Comparison of ENCODE assay signal across 12 mouse cellular contexts in the genomic region with DNA sequence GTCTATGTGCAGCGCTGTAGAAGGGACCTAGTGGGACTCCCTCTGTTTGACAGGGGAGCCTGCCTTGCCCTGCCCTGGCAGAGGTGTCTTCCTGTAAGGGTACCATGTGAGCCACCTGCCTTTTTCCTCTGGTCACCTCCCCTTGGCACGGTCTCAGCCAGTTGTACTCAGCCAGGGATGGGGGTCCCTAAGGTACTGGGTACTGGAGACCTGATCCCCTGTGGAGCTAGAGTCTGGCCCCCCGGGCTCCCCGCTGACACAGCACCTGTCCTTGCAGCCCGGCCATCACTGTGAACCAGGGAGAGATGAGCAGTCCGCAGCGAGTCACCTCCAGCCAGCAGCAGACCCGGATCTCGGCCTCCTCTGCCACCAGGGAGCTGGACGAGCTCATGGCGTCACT. TPM values are rescaled to one million over a fixed set of nuclear protein-coding genes. Genes with fewer than 3 reads are reported as not detected.
A peak's percentile ranks its signal among the peaks of the same experiment; 100 is the strongest.
DNase-seq lines count a peak whose midpoint lies in the region; ATAC-seq lines count a peak whose summit lies in the region.
"Had no signal": no experiment of that assay in that cellular context is flagged by ENCODE, and none has a peak within 500 bp of the region (broad histone marks: within the 10 kb centered on the region; RNA-seq: fewer than 3 reads in every experiment).

No protein-coding gene starts in this region.

- 0 out of 2 replicates have a peak overlapping the region, but pooled peaks have one; percentile 9 for H3K9ac ChIP-seq in heart, embryonic 15.5 days
- H3K9ac ChIP-seq in midbrain, embryonic 11.5 days (ENCODE audit: low read length) = peak overlapping the region; percentile 42; the same call in 1 of the 2 replicates
- H3K9ac ChIP-seq in midbrain, embryonic 15.5 days = no peak overlapping the region
- H3K9ac ChIP-seq in hindbrain, embryonic 13.5 days = peak overlapping the region; percentile 56
- H3K9ac ChIP-seq: stomach, embryonic 15.5 days had no signal

- intact Hi-C loops in heart, postnatal 10 days (cut with DNase I) = no loop called here

- H3K27me3 ChIP-seq in heart, embryonic 15.5 days = no peaks in the 10 kb centered on the region
- no peaks in the 10 kb centered on the region for H3K27me3 ChIP-seq in midbrain, embryonic 11.5 days (ENCODE audit: control insufficient read depth, insufficient read depth, low read length)
- no peaks in the 10 kb centered on the region for H3K27me3 ChIP-seq in midbrain, embryonic 15.5 days (replicated peaks)
- no peaks in the 10 kb centered on the region for H3K27me3 ChIP-seq in hindbrain, embryonic 13.5 days
- H3K27me3 ChIP-seq: stomach, embryonic 15.5 days had no signal

- DNase-seq in heart, postnatal 10 days = no peak
- DNase-seq in midbrain, embryonic 11.5 days (ENCODE audit: low spot score, missing footprints) = no peak
- DNase-seq in cerebellum, adult 9-11 months = peak; percentile 84
- DNase-seq in left cerebral cortex, adult 8-10 months (ENCODE audit: low spot score in 2 of 2) = no peak
- DNase-seq: adrenal gland, postnatal 10 days; left cerebral cortex, postnatal 4 days; lung, adult 18-20 months had no signal

- H3K4me2 ChIP-seq in heart, embryonic 15.5 days = no peak overlapping the region
- H3K4me2 ChIP-seq in midbrain, embryonic 11.5 days = no peak overlapping the region
- H3K4me2 ChIP-seq in midbrain, embryonic 15.5 days = no peak overlapping the region
- H3K4me2 ChIP-seq in hindbrain, embryonic 13.5 days = no peak overlapping the region
- H3K4me2 ChIP-seq: stomach, embryonic 15.5 days had no signal

- WGBS in heart, embryonic 15.5 days = 73% methylated on average over 11 of the region's 11 CpGs
- 67% methylated on average over 11 of the region's 11 CpGs for WGBS in midbrain, embryonic 11.5 days
- WGBS in midbrain, embryonic 15.5 days = 68% methylated on average over 11 of the region's 11 CpGs
- WGBS in hindbrain, embryonic 13.5 days = 69% methylated on average over 11 of the region's 11 CpGs

- ATAC-seq in heart, embryonic 15.5 days (replicated peaks; ENCODE audit: insufficient number of reproducible peaks, insufficient read depth, low FRiP score, low read depth) = no peak
- no peak for ATAC-seq in midbrain, embryonic 11.5 days (ENCODE audit: low FRiP score)
- no peak for ATAC-seq in midbrain, embryonic 15.5 days (replicated peaks)
- ATAC-seq in hindbrain, embryonic 13.5 days (ENCODE audit: low FRiP score) = no peak
- ATAC-seq: intestine, embryonic 16.5 days had no signal

- peaks cover 37% of the 10 kb centered on the region for H3K4me1 ChIP-seq in heart, embryonic 15.5 days (replicated peaks)
- peaks cover 7% of the 10 kb centered on the region; the same call in 1 of the 2 replicates for H3K4me1 ChIP-seq in midbrain, embryonic 11.5 days (ENCODE audit: control insufficient read depth, insufficient read depth, low read length)
- H3K4me1 ChIP-seq in midbrain, embryonic 15.5 days = peaks cover 20% of the 10 kb centered on the region
- peaks cover 54% of the 10 kb centered on the region for H3K4me1 ChIP-seq in hindbrain, embryonic 13.5 days (replicated peaks)

- no peak overlapping the region for H3K27ac ChIP-seq in heart, embryonic 15.5 days
- peak overlapping the region; percentile 10; the same call in 1 of the 2 replicates for H3K27ac ChIP-seq in midbrain, embryonic 11.5 days (ENCODE audit: low read depth, low read length)
- no peak overlapping the region for H3K27ac ChIP-seq in midbrain, embryonic 15.5 days
- H3K27ac ChIP-seq in hindbrain, embryonic 13.5 days = 0 out of 2 replicates have a peak overlapping the region, but pooled peaks have one; percentile 42

- H3K4me3 ChIP-seq in heart, embryonic 15.5 days = no peak overlapping the region
- no peak overlapping the region for H3K4me3 ChIP-seq in midbrain, embryonic 11.5 days (ENCODE audit: low read depth, low read length)
- no peak overlapping the region for H3K4me3 ChIP-seq in midbrain, embryonic 15.5 days
- no peak overlapping the region for H3K4me3 ChIP-seq in hindbrain, embryonic 13.5 days
- H3K4me3 ChIP-seq: stomach, embryonic 15.5 days had no signal

- H3K36me3 ChIP-seq in heart, embryonic 15.5 days = peaks cover 34% of the 10 kb centered on the region
- H3K36me3 ChIP-seq in midbrain, embryonic 11.5 days (ENCODE audit: control insufficient read depth, insufficient read depth, low read length) = peaks cover 3% of the 10 kb centered on the region; the same call in 1 of the 2 replicates
- no peaks in the 10 kb centered on the region; the same call in 1 of the 2 replicates for H3K36me3 ChIP-seq in midbrain, embryonic 15.5 days (replicated peaks)
- peaks cover 46% of the 10 kb centered on the region for H3K36me3 ChIP-seq in hindbrain, embryonic 13.5 days

- H3K9me3 ChIP-seq in heart, embryonic 15.5 days (replicated peaks) = no peaks in the 10 kb centered on the region
- H3K9me3 ChIP-seq in midbrain, embryonic 11.5 days (ENCODE audit: control insufficient read depth, low read length) = no peaks in the 10 kb centered on the region
- H3K9me3 ChIP-seq in midbrain, embryonic 15.5 days = no peaks in the 10 kb centered on the region
- H3K9me3 ChIP-seq in hindbrain, embryonic 13.5 days = no peaks in the 10 kb centered on the region
- H3K9me3 ChIP-seq: stomach, embryonic 15.5 days had no signal

RNA-seq across cellular contexts. Expression of a gene that starts 12.7 kb away (rescaled TPM):
- 925 and 1,001 TPM in 2 replicates for polyA plus RNA-seq in heart, embryonic 15.5 days (2015; fragmentation: Nextera tagmentation; extraction: Ambion mirVana)
- 100 to 1,000 TPM; 788 to 793 TPM for total RNA-seq in heart, postnatal 10 days (2021)
- polyA plus RNA-seq in midbrain, embryonic 11.5 days (2014; fragmentation: Nextera tagmentation; extraction: Ambion mirVana) = 1,161 and 1,182 TPM in 2 replicates
- 811 and 847 TPM in 2 replicates for polyA plus RNA-seq in midbrain, embryonic 15.5 days (2015; fragmentation: Nextera tagmentation; extraction: Ambion mirVana)
- 895 and 907 TPM in 2 replicates for polyA plus RNA-seq in hindbrain, embryonic 13.5 days (2015; fragmentation: Nextera tagmentation; extraction: Ambion mirVana)
- total RNA-seq in left cerebral cortex, adult 8-10 months (2022) = 100 to 1,000 TPM; 188 to 223 (median 203) TPM

RNA-seq across cellular contexts. Expression of a gene that starts 18.5 kb away (rescaled TPM):
- 20.9 and 28.8 TPM in 2 replicates for polyA plus RNA-seq in heart, embryonic 15.5 days (2015; fragmentation: Nextera tagmentation; extraction: Ambion mirVana)
- total RNA-seq in heart, postnatal 10 days (2021) = 10 to 100 TPM; 47.2 to 51.7 TPM
- polyA plus RNA-seq in midbrain, embryonic 11.5 days (2014; fragmentation: Nextera tagmentation; extraction: Ambion mirVana) = 27.6 and 32.2 TPM in 2 replicates
- polyA plus RNA-seq in midbrain, embryonic 15.5 days (2015; fragmentation: Nextera tagmentation; extraction: Ambion mirVana) = 48.3 and 53.4 TPM in 2 replicates
- polyA plus RNA-seq in hindbrain, embryonic 13.5 days (2015; fragmentation: Nextera tagmentation; extraction: Ambion mirVana) = 42.2 and 42.4 TPM in 2 replicates
- total RNA-seq in left cerebral cortex, adult 8-10 months (2022) = 10 to 100 TPM; 60.7 to 71.6 (median 61.4) TPM

RNA-seq across cellular contexts. Expression of a gene that starts 40.1 kb away (rescaled TPM):
- 33.5 and 46.2 TPM in 2 replicates for polyA plus RNA-seq in heart, embryonic 15.5 days (2015; fragmentation: Nextera tagmentation; extraction: Ambion mirVana)
- 10 to 100 TPM; 58.9 to 64.7 TPM for total RNA-seq in heart, postnatal 10 days (2021)
- 7.3 and 7.7 TPM in 2 replicates for polyA plus RNA-seq in midbrain, embryonic 11.5 days (2014; fragmentation: Nextera tagmentation; extraction: Ambion mirVana)
- polyA plus RNA-seq in midbrain, embryonic 15.5 days (2015; fragmentation: Nextera tagmentation; extraction: Ambion mirVana) = 20.4 and 20.9 TPM in 2 replicates
- 19.9 and 23.4 TPM in 2 replicates for polyA plus RNA-seq in hindbrain, embryonic 13.5 days (2015; fragmentation: Nextera tagmentation; extraction: Ambion mirVana)
- total RNA-seq in left cerebral cortex, adult 8-10 months (2022) = 10 to 100 TPM; 18.3 to 27.8 (median 22.9) TPM

Comparison
In these comparisons a context has a peak if more than half of its experiments do, and no peak if none do; other contexts are left out.
1. H3K27ac ChIP-seq: peak in midbrain, embryonic 11.5 days (single experiment) and hindbrain, embryonic 13.5 days (single experiment); none in heart, embryonic 15.5 days (single experiment) and midbrain, embryonic 15.5 days (single experiment).